Mouse (Mus musculus) brain, embryonic 14.5 days (tissue): ENCODE measurements around the gene Gm4303.
"Not testable (repeated sequence)": the region's sequence is repeated elsewhere in the genome, so short reads cannot be mapped to it uniquely, and the experiment has no call there.

Experiments used
- CTCF ChIP-seq: fragments of 200-500 bp; IDR thresholded peaks from 2 replicates; pipeline ENCODE4 v1.5.1; 2012; ENCODE audit warnings: inconsistent platforms, mild to moderate bottlenecking, moderate library complexity, borderline replicate concordance; ENCODE audit not compliant: insufficient read depth, insufficient read length; ENCODE audit errors: extremely low read depth
- POLR2A ChIP-seq: fragments of 200-500 bp; IDR thresholded peaks from 2 replicates; pipeline ENCODE4 v1.6.1; 2012; ENCODE audit warnings: mild to moderate bottlenecking, inconsistent platforms, borderline replicate concordance; ENCODE audit not compliant: poor library complexity, insufficient read depth, insufficient read length, severe bottlenecking; ENCODE audit errors: extremely low read depth

GRCm38 (mm10) chr10:100340536-100340935, 5.2 kb upstream of the Gm4303 start, which contains the start of gene Gm4302:
- TF ChIP-seq POLR2A, CTCF: not testable (repeated sequence)
